Mouse (Mus musculus) urinary bladder, postnatal 14 days (tissue): ENCODE data around the gene Slc6a11.

Source experiments
- DNase-seq: peaks from one replicate; pipeline ENCODE4 v3.0.0; 2021; ENCODE audit warnings: low spot score

Slc6a11 gene

GRCm38 (mm10) chr6:114182366-114183179 lies 51.5 kb downstream of the Slc6a11 start:
- no peak for DNase-seq

GRCm38 (mm10) chr6:114187121-114187520 lies 56.1 kb downstream of the Slc6a11 start:
- no peak for DNase-seq

GRCm38 (mm10) chr6:114188869-114189268 lies 57.8 kb downstream of the Slc6a11 start:
- no peak for DNase-seq

GRCm38 (mm10) chr6:114195998-114196397 lies 65.0 kb downstream of the Slc6a11 start:
- no peak for DNase-seq

GRCm38 (mm10) chr6:114199200-114199845 lies 68.3 kb downstream of the Slc6a11 start:
- no peak for DNase-seq

GRCm38 (mm10) chr6:114204557-114204956 lies 73.5 kb downstream of the Slc6a11 start:
- no peak for DNase-seq

- no peak for DNase-seq
Observed at GRCm38 (mm10) chr6:114208296-114208695, 77.3 kb downstream of the Slc6a11 start.

- no peak for DNase-seq
Observed at GRCm38 (mm10) chr6:114214393-114214792, 83.4 kb downstream of the Slc6a11 start.

GRCm38 (mm10) chr6:114216741-114217414 lies 85.8 kb downstream of the Slc6a11 start:
- DNase-seq, result no peak

GRCm38 (mm10) chr6:114224399-114224798 lies 93.4 kb downstream of the Slc6a11 start:
- no peak for DNase-seq

- no peak for DNase-seq
Observed at GRCm38 (mm10) chr6:114227378-114227777, 96.3 kb downstream of the Slc6a11 start.

- DNase-seq, result no peak
Observed at GRCm38 (mm10) chr6:114228196-114228595, 97.2 kb downstream of the Slc6a11 start.

GRCm38 (mm10) chr6:114238892-114239644 lies 108.0 kb downstream of the Slc6a11 start:
- no peak for DNase-seq

- no peak for DNase-seq
Observed at GRCm38 (mm10) chr6:114245665-114246064, 114.6 kb downstream of the Slc6a11 start.

- peak; percentile 64 for DNase-seq
Observed at GRCm38 (mm10) chr6:114250311-114250710, 119.3 kb downstream of the Slc6a11 start.

- DNase-seq, result no peak
Observed at GRCm38 (mm10) chr6:114254927-114255326, 123.9 kb downstream of the Slc6a11 start.

- no peak for DNase-seq
Observed at GRCm38 (mm10) chr6:114257762-114258361, 126.8 kb downstream of the Slc6a11 start.

GRCm38 (mm10) chr6:114258661-114259193 lies 127.7 kb downstream of the Slc6a11 start:
- DNase-seq, result no peak

- no peak for DNase-seq
Observed at GRCm38 (mm10) chr6:114261609-114262008, 130.6 kb downstream of the Slc6a11 start.

- DNase-seq, result no peak
Observed at GRCm38 (mm10) chr6:114264010-114264409, 133.0 kb downstream of the Slc6a11 start.

GRCm38 (mm10) chr6:114264426-114264825 lies 133.4 kb downstream of the Slc6a11 start:
- no peak for DNase-seq
